Mouse (Mus musculus): ENCODE measurements around the gene Prkcg.

DNA sequence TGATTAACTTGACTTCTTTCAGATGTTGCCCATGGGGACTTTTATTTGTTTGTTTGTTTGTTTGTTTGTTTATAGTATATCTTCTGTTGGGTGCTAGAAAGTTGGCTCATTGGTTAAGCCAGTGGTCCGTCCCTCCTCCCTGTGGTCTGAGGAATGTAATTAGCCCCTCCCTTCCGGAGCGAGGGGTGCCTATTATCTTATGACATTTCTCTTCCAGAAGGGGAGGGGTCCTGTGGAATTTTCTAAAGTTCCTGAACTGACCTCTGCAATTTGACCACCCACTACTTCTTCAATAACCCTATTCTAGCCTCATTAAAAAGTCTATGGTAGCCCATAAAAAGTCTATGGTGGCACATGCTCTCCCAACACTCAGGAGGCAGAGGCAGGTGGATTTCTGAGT, 21.7 kb upstream of the Prkcg start:
- no peak for TF ChIP-seq GATA1 (IDR thresholded peaks at IDR 0.05; ENCODE audit: borderline replicate concordance, low read length)
- no peak for TF ChIP-seq FLI1 (IDR thresholded peaks at IDR 0.05; ENCODE audit: low read length)
